Mouse (Mus musculus) gastrocnemius, postnatal 25 days (tissue): ENCODE results near the gene Procr. TPM values are rescaled to one million over a fixed set of nuclear protein-coding genes. Genes with fewer than 3 reads are reported as not detected.
"Not testable (repeated sequence)": the region's sequence is repeated elsewhere in the genome, so short reads cannot be mapped to it uniquely, and the experiment has no call there.

Experiments
- DNase-seq: peaks from one replicate; pipeline ENCODE4 v3.0.0; 2022
- long read RNA-seq, 2 experiments: library from polyadenylated mRNA; stranded (forward); transcript quantifications; one replicate each; pipeline ENCODE4 v2.0.0; 2021
- total RNA-seq, 2 experiments: library from RNA; stranded (reverse); gene quantifications; 1 replicate in 1 of 2; 2 replicates in 1 of 2; pipeline ENCODE4 v1.2.3; 2021

Gene Procr
- total RNA-seq: 10 to 100 TPM in 1 of 2 experiments, 1 to 10 TPM in 1; 5.9 to 12.4 TPM
- long read RNA-seq, experiment 1, partial matches to known transcripts: 0 of 25 reads
- long read RNA-seq, experiment 1, other reads (novel, unspliced or antisense): 24 of 25 reads
- long read RNA-seq, experiment 2, transcript Procr-201 (4 exons, 1,597 nt): major isoform, 10 of 29 reads
- long read RNA-seq, experiment 2, partial matches to known transcripts: 19 of 29 reads
- long read RNA-seq, experiment 2, other reads (novel, unspliced or antisense): 0 of 29 reads

DNA sequence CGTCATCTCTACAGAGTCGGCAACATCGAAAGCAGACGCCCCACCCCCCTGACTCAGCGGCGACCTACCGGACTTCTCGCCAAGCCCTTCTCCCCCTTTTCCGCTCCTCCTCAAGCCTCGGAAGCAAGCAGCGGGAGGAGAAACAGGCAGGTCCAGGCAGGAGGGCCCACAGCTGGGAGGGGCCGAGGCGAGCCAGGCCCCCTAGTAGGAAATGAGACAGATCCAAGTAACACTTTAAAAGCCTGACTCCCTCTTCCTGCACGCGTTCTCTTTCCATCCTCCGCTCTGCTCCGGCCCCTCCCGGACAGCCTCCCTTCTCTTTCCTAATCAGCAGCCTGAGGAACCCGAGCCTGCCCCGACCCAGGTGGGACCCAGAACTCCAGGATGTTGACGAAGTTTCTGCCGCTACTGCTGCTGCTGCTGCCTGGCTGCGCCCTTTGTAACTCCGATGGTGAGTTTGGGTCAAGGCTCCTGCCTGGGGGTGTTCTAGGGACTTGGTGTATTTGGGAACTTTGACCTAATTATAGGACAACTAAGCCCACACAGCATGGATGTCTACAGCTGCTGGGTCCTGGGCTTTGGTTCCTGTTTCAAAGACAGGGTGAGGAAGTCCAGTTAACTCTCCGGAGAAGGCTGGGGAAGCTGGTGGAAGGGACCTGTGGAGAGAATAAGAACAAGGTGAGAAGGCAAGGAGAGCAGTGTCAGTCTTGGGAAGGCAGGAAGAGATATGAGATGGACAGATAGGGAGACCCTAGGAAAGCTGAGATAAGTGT is at the start of gene Procr:
Gene Procr, plus strand, starts transcription at position 104 of the 773 bp plus-strand sequence.
- peak; percentile 73 for DNase-seq

DNA sequence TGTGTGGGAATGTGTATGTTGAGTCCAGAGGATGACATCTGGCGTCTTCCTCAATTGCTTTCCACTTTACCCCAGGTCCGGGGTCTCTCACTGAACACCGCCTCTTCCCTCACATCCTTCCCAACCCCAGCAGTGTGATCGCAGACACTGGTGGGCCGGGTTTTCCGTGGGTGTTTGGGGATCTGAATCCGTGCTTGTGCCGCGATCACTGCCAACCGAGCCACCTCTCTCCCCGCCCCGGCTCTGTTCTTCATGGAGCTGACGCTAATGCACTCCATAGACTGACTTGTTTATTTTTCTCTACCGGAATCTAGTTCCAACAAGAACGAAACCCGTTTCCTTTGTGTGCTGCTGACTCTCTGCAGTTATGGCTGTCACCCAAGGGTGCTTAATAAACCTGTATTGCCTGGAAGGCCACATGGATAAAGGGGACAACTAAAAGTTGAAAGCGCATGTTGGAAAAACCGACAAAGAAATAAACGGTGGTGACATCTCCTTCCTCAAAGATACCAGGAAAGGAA is 49.5 kb upstream of the Procr start:
- no peak for DNase-seq

DNA sequence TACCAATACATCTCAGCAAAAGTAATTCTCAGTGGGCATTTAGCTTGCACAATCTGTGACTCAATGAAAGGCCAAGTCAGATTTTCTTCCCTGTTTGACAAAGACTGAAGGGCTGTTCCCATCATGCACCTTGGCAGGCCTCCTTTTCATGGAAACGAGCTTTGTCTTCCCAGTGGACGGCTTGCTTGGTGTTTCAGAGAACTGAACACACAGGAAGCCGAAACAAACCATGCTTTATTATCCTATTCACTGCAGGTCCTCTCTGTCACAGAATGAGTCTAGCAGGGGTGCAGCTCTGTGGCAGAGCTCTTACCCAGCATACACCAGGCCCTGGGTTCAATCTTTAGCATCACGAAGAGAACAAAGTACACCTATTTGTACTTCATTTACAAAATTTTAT is 47.3 kb upstream of the Procr start:
- DNase-seq: no peak

DNA sequence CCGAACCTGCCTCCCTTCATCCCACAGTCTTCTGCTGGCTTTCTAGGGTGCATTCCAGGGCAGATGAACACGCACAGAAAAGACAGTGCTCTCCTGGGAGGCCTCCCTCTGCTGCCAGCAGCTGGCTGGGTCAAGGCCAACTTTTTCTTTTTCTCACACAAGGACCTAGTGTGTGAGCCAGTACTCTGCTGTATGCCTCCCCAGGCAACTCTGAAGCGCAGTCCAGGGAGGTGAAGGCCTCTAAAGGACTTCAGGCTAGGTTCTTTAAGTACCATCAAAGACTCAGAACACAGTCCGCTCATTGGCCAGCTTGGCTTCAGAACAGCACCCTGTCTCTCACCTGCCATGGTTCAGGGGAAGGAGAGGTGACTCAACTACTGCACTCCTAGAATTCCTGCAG is 43.7 kb upstream of the Procr start:
- peak; percentile 80 for DNase-seq

DNA sequence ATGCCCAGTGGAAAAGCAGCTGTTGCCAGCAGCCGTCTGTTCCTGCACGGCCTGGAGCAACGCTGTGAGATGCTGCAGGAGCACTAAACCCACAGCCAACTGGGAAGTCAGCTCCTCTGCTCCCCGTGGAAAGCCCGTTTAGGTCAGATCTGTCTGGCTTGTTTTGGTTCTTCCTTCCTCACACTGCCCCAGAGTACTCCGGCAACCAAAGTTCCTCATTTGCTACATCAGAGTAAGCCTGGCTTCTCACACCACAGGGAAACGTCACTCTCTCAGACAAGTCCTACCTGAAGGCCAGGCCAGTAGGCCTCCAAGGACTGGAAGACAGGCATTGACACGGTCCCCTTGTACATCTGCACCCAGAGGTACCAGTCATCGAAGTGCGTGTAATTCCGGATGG is 40.4 kb upstream of the Procr start:
- DNase-seq: no peak

DNA sequence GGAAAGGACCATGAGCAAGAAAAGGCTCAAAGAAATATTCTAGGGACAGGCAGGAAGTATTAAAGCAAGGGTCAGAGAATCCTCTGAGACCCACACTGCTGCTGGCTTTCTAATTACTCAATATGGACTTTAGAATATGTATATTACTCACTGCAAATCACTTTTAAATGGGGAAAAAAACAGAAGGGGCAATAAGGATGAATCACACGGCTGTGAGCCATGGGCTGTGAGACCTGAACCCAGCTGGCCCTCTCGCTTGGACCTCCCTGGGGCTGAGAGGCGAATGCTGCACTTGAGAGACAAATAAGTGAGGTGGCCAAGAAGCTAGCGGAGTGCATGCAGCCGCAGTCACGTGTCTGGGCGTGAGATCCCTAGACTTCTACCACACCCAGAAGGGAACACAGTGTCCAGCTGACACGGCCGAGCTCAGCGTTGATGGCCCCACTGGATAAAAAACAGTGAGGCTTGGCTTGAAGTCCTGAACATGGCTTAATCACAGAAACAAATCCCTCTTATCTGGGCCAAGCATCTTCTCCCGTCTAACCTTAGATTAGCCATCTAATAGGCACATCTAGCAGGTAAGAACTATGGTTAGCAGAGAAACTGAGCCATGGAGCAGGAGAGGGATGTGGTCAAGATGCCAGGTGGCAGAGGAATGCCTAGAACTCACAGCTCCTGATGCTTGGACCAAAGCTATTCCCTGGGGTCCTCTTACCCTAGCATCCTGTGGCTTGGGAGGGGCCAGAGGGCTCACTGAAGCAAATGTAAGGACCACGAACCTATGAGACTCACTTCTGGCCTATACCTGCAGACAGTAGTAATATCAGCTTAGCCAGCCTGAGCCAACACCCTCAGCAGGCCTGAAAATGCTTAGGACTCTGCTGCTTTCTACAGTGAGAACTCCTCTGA is 33.6 kb upstream of the Procr start:
- DNase-seq: peak; percentile 87

DNA sequence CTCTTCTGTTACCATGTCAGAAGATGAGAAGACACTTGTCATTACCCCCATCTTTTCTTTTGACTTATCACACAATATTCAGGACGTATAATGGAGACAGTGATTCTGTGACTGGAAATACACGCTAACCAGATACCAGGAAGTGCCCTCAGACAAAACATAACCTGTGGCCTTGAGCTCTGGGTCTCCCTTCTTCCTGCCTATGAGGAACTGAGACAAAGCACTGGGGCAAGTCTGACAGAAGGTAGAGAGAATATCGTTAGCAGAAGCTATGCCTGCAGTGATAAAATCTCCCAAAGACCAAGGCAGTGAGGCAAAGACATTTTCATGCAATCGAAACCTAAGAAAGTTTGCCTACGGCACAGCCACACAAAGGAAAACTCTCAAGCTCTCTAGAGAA is 30.3 kb upstream of the Procr start:
- DNase-seq: no peak

DNA sequence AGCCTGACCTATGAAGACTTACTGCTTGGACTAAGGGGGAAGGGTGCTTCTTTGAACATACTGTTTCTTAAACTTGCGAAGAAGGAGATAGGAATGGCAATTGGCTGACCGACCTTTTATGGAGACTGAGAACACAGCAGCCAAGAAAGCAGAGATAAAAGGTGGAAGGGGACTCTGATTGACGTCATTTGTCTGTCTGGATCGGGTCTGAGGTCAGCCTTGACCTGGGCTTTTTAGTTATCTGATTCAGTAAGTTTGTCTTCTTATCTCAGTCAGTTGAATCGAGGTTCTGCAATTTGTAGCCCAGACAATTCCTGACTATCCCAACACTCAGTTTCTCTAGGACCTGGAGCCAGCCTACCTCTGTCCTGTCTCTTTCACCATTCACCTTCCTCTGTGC is 26.9 kb upstream of the Procr start:
- no peak for DNase-seq

DNA sequence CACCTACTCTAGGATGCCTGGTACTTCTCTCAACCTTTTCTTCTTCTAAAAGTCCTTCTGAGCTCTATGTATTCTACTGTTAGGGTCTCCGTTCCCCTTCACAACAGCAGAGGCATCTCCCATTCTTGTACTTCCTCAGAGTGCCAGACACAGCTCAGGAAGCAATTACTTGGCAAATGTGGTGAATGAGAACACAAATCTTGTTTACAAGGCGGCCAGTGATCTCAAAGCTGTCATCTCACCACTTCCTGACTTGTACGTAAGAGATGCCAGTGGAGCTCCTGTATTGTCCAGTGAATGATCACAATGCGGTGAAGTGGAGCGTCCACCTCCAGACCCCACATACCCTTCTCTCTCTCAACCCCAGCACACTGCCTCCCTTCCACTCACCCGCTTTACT is 26.4 kb upstream of the Procr start:
- DNase-seq: no peak

DNA sequence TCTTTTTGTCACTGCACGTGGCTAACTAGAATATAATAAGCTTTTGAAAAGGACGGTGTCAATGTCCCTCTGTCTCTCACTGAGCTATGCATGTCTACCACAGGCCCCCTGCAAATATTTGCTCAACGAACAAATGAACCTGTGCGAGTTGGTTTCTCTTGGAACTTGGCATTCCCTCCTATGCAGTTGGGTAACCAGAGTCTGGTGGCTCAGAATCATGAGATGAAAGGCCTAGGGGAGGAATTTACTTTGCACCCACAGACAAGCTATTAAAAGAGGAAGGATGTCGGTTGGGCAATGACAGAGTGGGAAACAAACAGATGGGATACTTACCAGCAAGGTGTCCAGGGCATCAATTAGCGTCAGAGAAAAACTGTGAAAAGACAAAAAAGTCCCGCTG is 24.6 kb upstream of the Procr start:
- no peak for DNase-seq

DNA sequence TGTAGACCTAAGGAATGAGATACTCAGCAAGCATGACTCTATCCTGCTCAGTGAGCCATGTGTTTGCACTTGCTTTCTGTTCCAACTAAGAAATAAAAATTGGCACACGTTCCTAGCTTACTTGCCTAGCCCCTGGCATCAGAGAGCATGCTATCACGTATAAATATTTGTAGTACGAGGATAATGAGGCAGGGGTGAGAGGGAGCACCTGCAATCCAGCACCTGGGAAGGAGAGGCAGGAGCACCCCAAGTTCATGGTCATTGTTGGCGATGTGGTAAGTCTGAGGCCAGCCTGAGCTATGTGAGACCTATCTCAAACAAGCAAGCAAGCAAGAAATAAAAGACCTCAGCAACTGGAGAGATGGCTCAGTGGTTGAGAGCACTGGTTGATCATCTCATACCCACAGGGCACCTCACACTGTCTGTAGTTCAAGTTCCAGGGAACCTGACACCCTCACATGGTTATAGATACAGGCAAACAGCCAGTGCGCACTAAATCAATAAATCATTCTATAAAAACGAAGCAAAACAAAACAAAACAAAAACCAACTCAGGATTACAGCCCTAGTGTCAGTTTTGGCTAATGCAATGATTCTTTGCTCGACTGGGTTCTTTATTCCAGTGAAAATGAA is 23.0 kb upstream of the Procr start:
- no peak for DNase-seq

DNA sequence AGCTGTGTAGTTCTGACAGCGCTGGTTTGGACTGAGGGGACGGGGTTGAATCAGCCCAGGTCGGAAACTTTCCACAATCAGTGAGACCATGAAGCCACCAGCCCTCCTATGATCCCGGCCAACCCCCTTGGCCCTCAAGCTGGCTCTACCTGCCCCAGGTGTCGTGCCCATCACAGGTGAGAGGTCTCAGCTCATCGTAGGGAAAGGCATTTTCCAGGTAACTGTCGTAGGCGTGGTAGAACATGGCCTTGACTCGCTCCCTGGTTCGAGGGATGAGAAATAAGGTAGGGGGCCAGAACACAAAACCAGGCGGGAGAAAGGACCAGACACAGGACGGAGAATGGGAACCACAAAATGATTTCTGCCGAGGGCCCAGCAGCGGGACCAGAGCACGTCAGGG is 22.2 kb upstream of the Procr start:
- DNase-seq: no peak

DNA sequence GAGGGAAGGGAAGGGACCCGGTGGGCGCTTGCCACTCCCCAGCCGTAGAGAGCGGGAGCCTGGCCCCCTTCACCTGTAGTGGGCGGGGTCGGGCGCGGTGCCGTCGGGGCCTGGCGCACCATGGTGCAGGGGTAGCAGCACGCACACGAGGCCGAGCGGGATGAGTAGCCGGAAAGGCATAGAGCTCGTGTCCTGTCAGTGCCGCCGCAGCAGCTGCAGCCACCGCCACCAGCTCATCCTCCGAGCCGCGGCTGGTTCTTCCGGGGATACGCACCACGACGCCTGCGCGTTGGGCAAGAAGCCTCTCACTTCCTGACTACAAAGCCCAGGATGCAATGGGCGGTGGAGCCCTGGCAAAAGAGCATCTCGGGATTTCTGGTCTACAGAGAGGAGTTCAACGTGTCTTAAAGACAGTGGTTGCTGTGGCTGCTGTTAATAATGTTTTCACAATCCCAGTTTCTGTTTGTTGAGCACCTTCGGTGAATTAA is 21.7 kb upstream of the Procr start, which contains the start of gene Edem2:
Gene Edem2, minus strand, starts transcription at position 318 of the 488 bp plus-strand sequence.
- peak; percentile 90 for DNase-seq

DNA sequence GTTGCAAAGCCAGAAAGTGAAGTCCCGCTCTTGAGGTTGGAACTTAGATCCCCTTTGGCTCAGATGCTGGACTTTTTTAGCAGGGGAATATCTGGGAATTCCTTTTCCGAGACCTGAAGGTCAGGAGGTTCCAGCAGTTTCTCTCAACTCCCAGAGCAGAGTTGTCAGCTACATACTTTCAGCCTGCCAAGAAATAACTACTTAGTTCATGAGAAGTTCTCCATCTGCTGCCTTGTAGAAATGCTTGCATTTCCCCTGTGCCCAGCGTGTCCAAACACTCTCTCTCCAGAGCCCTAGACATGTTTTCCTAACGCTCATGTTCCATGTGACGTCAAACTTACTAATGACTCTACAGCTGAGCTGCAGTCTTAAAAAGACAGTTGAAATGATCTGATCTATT is 15.8 kb upstream of the Procr start:
- peak; percentile 42 for DNase-seq

DNA sequence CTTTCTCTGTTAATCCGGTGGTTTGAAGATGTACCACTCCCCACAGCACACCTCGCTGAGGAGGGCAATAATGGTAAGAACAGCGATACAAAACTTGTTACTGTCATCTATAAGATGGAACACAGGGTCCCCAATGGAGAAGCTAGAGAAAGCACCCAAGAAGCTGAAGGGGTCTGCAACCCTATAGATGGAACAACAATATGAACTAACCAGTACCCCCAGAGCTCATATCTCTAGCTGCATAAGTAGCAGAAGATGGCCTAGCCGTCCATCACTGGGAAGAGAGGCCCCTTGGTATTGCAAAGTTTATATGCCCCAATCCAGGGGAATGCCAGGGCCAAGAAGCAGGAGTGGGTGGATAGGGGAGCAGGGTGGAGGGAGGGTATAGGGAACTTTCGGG is 15.2 kb upstream of the Procr start, which contains the start of gene Gm17581:
Gene Gm17581, minus strand, starts transcription at position 101 of the 400 bp plus-strand sequence.
- DNase-seq: not testable (repeated sequence)

DNA sequence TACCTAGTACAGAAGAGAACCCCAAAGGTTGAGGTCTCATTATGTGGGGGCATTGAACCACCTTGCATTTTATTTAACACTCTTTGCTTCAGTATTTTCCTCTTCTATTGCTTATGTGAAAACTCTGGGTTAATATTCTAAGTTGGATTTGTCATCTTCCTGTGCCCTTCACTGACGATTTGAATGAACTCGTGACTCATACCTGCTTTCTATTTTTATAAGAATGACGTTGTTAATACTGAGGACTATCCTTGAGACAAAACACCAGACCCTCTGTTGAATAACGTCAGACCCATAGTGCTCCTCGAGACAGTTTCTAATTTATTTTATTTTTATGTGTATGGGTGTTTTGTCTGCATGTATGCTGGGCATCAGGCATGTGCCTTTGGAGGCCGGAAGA is 14.0 kb upstream of the Procr start:
- no peak for DNase-seq

DNA sequence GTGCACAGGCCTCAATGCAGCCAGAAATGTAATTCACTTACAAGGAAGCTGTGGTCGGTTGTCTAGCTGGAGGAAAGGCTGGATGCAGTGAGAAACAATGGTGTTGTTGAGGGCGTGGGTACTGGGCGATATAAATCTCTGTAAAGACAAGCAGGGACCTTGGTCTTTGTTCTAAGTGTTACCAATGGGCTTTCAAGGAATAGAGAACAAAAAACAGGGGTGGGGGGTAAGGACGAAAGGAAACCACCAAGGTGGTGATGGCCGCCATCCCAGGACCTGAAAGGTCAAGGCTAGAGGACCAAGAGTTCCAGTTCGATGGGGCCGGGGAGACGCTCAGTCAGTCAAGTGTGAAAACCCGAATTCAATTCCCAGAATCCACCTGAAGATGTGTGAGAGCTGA is 13.1 kb upstream of the Procr start:
- DNase-seq: no peak

DNA sequence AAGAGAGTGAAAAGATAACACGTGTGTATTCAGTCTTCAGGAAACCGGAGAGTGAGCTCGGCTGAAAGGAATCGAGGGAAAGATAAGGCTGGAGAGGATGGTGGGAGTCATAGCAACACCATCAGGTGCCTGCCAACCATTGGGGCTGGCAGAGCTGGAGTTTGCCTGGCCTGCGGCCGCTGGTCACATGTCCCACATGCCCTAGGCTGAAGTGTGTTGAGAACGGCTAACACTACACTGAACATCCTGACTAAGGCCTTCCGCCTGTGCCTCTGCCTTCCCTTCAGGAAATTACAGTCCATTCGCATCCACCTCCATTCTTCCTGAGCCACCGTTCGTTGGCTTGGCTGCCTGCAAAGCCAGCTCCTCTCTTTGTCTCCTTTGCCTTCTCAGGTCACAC is 8.7 kb upstream of the Procr start:
- no peak for DNase-seq

DNA sequence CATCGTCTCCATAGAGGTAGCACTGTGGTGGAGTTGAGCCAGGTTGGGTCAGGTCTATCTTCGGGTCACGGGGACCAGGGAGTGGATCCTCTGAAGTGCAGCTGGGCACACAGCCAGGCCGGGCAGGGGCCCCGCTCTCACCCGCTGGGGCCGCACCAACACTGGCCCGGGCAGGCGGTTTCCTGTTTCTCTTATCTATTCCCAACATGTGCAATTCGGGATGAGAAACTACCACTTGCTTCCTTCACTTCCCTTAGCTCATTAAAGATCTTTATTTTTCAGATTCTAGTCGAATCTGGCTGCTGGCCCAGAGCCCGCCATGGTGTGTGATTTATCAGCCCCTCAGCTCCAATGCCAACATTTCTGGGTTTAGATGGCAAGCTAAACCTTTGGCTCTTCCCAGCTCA is 8.0 kb upstream of the Procr start:
- no peak for DNase-seq

DNA sequence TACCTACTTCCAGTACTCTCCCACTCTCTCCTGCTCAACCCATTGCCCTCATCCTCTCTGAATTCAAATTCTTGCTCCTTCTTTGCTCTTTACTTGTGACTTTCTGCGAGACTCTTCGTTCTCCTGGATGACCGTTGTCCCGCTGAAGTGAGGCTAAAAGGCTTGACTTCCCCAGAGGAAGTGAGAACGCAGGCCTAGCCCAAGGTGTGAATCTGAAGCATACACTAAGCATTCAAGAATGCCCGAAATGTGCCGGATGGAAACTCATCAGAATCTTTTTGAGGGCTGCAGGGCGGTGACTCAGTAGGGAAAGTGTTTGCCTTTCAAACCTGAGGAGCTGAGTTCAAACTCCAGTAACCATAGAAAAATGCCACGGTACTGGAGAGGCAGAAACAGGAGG is 7.6 kb upstream of the Procr start:
- no peak for DNase-seq

DNA sequence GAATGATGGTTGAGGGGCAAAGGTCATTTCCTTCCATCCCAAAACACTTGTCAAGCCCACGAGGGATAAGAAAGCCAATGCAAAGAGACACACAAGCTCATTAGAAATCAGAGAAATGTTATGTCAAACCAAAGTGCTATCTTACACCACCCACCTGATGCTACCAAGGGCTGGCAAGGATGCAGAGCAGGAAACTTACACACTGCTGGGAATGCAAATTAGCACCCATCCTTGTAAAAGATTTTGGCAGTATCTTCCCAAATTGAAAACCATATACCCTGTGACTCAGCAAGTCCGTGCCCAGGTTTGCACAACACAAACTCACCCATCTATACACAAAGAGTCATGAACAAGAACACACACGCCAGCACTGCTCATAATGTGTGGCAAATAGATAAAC is 5.4 kb upstream of the Procr start:
- DNase-seq: no peak

DNA sequence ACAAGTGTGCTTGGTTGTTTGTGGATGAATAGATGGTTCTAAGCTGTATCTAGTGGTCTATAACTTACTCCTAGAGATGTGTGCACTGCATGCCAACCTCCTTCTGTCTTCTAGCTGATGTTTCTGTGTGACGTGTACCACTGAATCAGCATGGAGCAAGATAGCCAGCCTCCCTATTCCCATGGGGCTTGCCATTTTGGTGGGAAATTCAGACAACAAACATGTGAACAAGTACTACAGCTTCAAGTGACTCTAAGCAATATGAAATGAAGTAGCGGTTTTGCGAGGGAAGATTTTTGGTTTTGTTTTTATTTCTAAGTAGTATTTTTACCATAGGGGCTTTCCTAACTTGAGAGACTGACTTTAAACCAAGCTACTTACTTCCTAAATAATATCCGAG is 1.5 kb upstream of the Procr start:
- no peak for DNase-seq
